Mouse (Mus musculus) myocyte (in vitro differentiated cells): ENCODE results near the gene Slc25a16. TPM values are rescaled to one million over a fixed set of nuclear protein-coding genes. Genes with fewer than 3 reads are reported as not detected.

ENCODE experiments used
- H3K27me3 ChIP-seq: one replicate; pipeline ENCODE4 v1.6.1; 2011; ENCODE audit not compliant: control insufficient read depth, insufficient read depth, insufficient read length
- H3K36me3 ChIP-seq: one replicate; pipeline ENCODE4 v1.6.1; 2011; ENCODE audit not compliant: control insufficient read depth, insufficient read depth
- H3K4me2 ChIP-seq: one replicate; pipeline ENCODE4 v1.6.1; 2011; ENCODE audit warnings: low read depth, control low read depth
- H3K4me3 ChIP-seq: one replicate; pipeline ENCODE4 v1.5.1; 2011; ENCODE audit warnings: mild to moderate bottlenecking, control low read depth, moderate library complexity
- H3K79me2 ChIP-seq: one replicate; pipeline ENCODE4 v1.6.1; 2011; ENCODE audit not compliant: control insufficient read depth, insufficient read depth
- H3ac ChIP-seq: one replicate; pipeline ENCODE4 v1.6.1; 2011; ENCODE audit not compliant: control insufficient read depth, insufficient read length
- CEBPB ChIP-seq: IDR thresholded peaks from 2 replicates; pipeline ENCODE4 v1.6.1; 2011; ENCODE audit warnings: mild to moderate bottlenecking, moderate library complexity; ENCODE audit not compliant: poor library complexity, insufficient read depth, severe bottlenecking
- E2F4 ChIP-seq: IDR thresholded peaks from one replicate; pipeline ENCODE4 v1.6.1; 2011; ENCODE audit warnings: mild to moderate bottlenecking, control low read depth, moderate library complexity; ENCODE audit not compliant: insufficient read depth
- MAX ChIP-seq: IDR thresholded peaks from one replicate; pipeline ENCODE4 v1.6.1; 2011; ENCODE audit warnings: low read depth, mild to moderate bottlenecking, control low read depth
- MYOD1 ChIP-seq, 3 experiments: IDR thresholded peaks; one replicate each; pipeline ENCODE4 v1.6.1; 2011; ENCODE audit warnings: control low read depth in 2 of 3, low read depth in 2 of 3, mild to moderate bottlenecking in 2 of 3, moderate library complexity in 1 of 3; ENCODE audit not compliant: insufficient read length in 2 of 3, control insufficient read depth in 1 of 3
- MYOG ChIP-seq, 3 experiments: IDR thresholded peaks; one replicate each; pipeline ENCODE4 v1.6.1; 2011; ENCODE audit warnings: control low read depth in 2 of 3, low read depth in 2 of 3, mild to moderate bottlenecking in 2 of 3; ENCODE audit not compliant: insufficient read length in 2 of 3, control insufficient read depth in 1 of 3, insufficient read depth in 1 of 3
- POLR2A ChIP-seq: IDR thresholded peaks from one replicate; pipeline ENCODE4 v1.6.1; 2011; ENCODE audit warnings: low read depth, mild to moderate bottlenecking, control low read depth, moderate library complexity; ENCODE audit not compliant: insufficient read length
- POLR2AphosphoS2 ChIP-seq: IDR thresholded peaks from one replicate; pipeline ENCODE4 v1.6.1; 2011; ENCODE audit warnings: low read depth, control low read depth; ENCODE audit not compliant: insufficient read length
- REST ChIP-seq: IDR thresholded peaks from one replicate; pipeline ENCODE4 v1.6.1; 2011; ENCODE audit warnings: mild to moderate bottlenecking, control low read depth, moderate library complexity; ENCODE audit not compliant: insufficient read depth, insufficient read length
- SRF ChIP-seq: IDR thresholded peaks from one replicate; pipeline ENCODE4 v1.6.1; 2011; ENCODE audit warnings: low read depth; ENCODE audit not compliant: control insufficient read depth, insufficient read length
- TCF12 ChIP-seq: IDR thresholded peaks from one replicate; pipeline ENCODE4 v1.6.1; 2011; ENCODE audit warnings: mild to moderate bottlenecking, control low read depth; ENCODE audit not compliant: poor library complexity, insufficient read depth, severe bottlenecking
- TCF3 ChIP-seq: IDR thresholded peaks from one replicate; pipeline ENCODE4 v1.6.1; 2011; ENCODE audit warnings: low read depth, control low read depth; ENCODE audit not compliant: insufficient read length
- USF1 ChIP-seq: IDR thresholded peaks from one replicate; pipeline ENCODE4 v1.6.1; 2011; ENCODE audit warnings: low read depth, mild to moderate bottlenecking, control low read depth, moderate library complexity
- polyA plus RNA-seq: library from polyadenylated mRNA; unstranded; fragments of >200 nt; fragmentation: generic; extraction: Trizol; gene quantifications from one replicate; pipeline ENCODE4 v1.2.1, GENCODE M21; 2012; ENCODE audit warnings: missing spikeins

Gene Slc25a16
- polyA plus RNA-seq, 1 experiment = 5.8 TPM

- Histone ChIP-seq H3K4me2 (no peak overlapping the region), H3K4me3 (no peak overlapping the region), H3K27me3 (no peaks in the 10 kb centered on the region), H3K36me3 (no peaks in the 10 kb centered on the region), H3K79me2 (no peaks in the 10 kb centered on the region), H3ac (no peak overlapping the region)
- no peak for TF ChIP-seq USF1
These were observed 25.0 kb upstream of the Slc25a16 start for GRCm38 (mm10) chr10:62895386-62895785.

GRCm38 (mm10) chr10:62896035-62896434 is 24.4 kb upstream of the Slc25a16 start:
- Histone ChIP-seq H3K79me2 (no peaks in the 10 kb centered on the region), H3ac (no peak overlapping the region)
- no peak for TF ChIP-seq POLR2AphosphoS2
- TF ChIP-seq TCF12 = no peak
- no peak for TF ChIP-seq POLR2A
- no peak for TF ChIP-seq REST
- TF ChIP-seq TCF3 = no peak
- no peak for TF ChIP-seq SRF
- no peak for TF ChIP-seq CEBPB
- TF ChIP-seq MYOD1 (IDR thresholded peaks at IDR 0.05; ENCODE audit: control insufficient read depth in 1 of 3, insufficient read length in 2 of 3, low read depth in 2 of 3) = no peak
- no peak for TF ChIP-seq USF1
- no peak for TF ChIP-seq MYOG (IDR thresholded peaks at IDR 0.05; ENCODE audit: control insufficient read depth in 1 of 3, insufficient read depth in 1 of 3, insufficient read length in 2 of 3, low read depth in 2 of 3)
- TF ChIP-seq E2F4 = no peak
- TF ChIP-seq MAX = no peak

GRCm38 (mm10) chr10:62896774-62897173 is 23.7 kb upstream of the Slc25a16 start:
- Histone ChIP-seq H3ac (no peak overlapping the region), H3K27me3 (no peaks in the 10 kb centered on the region), H3K36me3 (no peaks in the 10 kb centered on the region), H3K4me2 (no peak overlapping the region), H3K4me3 (no peak overlapping the region), H3K79me2 (no peaks in the 10 kb centered on the region)
- TF ChIP-seq TCF12 (no peak), POLR2A (no peak), REST (no peak), SRF (no peak), MYOD1 (IDR thresholded peaks at IDR 0.05; ENCODE audit: control insufficient read depth in 1 of 3, insufficient read length in 2 of 3, low read depth in 2 of 3) (no peak), POLR2AphosphoS2 (no peak), MAX (no peak), E2F4 (no peak), CEBPB (no peak), TCF3 (no peak), MYOG (IDR thresholded peaks at IDR 0.05; ENCODE audit: control insufficient read depth in 1 of 3, insufficient read depth in 1 of 3, insufficient read length in 2 of 3, low read depth in 2 of 3) (no peak), USF1 (no peak)

More at GRCm38 (mm10) chr10:62896035-62896434, 24.4 kb upstream of the Slc25a16 start:
- H3K4me3 ChIP-seq = no peak overlapping the region
- H3K4me2 ChIP-seq = no peak overlapping the region
- no peaks in the 10 kb centered on the region for H3K27me3 ChIP-seq
- no peaks in the 10 kb centered on the region for H3K36me3 ChIP-seq

- Histone ChIP-seq H3K4me2 (no peak overlapping the region), H3ac (no peak overlapping the region), H3K4me3 (no peak overlapping the region), H3K79me2 (no peaks in the 10 kb centered on the region), H3K36me3 (no peaks in the 10 kb centered on the region), H3K27me3 (no peaks in the 10 kb centered on the region)
- TF ChIP-seq MYOG (IDR thresholded peaks at IDR 0.05; ENCODE audit: control insufficient read depth in 1 of 3, insufficient read depth in 1 of 3, insufficient read length in 2 of 3, low read depth in 2 of 3) (no peak), POLR2AphosphoS2 (no peak), E2F4 (no peak), SRF (no peak), TCF12 (no peak), MYOD1 (IDR thresholded peaks at IDR 0.05; ENCODE audit: control insufficient read depth in 1 of 3, insufficient read length in 2 of 3, low read depth in 2 of 3) (no peak), CEBPB (no peak), USF1 (no peak), REST (no peak), TCF3 (no peak), MAX (no peak), POLR2A (no peak)
These were observed 23.0 kb upstream of the Slc25a16 start for GRCm38 (mm10) chr10:62897437-62897836.

- H3K36me3 ChIP-seq = no peaks in the 10 kb centered on the region
- no peaks in the 10 kb centered on the region for H3K79me2 ChIP-seq
- H3K4me2 ChIP-seq = no peak overlapping the region
- H3K27me3 ChIP-seq = no peaks in the 10 kb centered on the region
- H3K4me3 ChIP-seq = no peak overlapping the region
- TF ChIP-seq TCF3 (no peak), USF1 (no peak), MYOG (IDR thresholded peaks at IDR 0.05; ENCODE audit: control insufficient read depth in 1 of 3, insufficient read depth in 1 of 3, insufficient read length in 2 of 3, low read depth in 2 of 3) (no peak), SRF (no peak), E2F4 (no peak), CEBPB (no peak), TCF12 (no peak), POLR2AphosphoS2 (no peak), REST (no peak), POLR2A (no peak), MYOD1 (IDR thresholded peaks at IDR 0.05; ENCODE audit: control insufficient read depth in 1 of 3, insufficient read length in 2 of 3, low read depth in 2 of 3) (no peak), MAX (no peak)
- no peak overlapping the region for H3ac ChIP-seq
These were observed 22.4 kb upstream of the Slc25a16 start for GRCm38 (mm10) chr10:62898061-62898460.
